Mouse (Mus musculus) olfactory bulb, adult 2 months (tissue): ENCODE results near the gene Cdv3. TPM values are rescaled to one million over a fixed set of nuclear protein-coding genes. Genes with fewer than 3 reads are reported as not detected.
A peak's percentile ranks its signal among the peaks of the same experiment; 100 is the strongest.

Experiments used
- H3K27ac ChIP-seq: fragments of 200-500 bp; 2 replicates; pipeline ENCODE4 v1.5.1; 2012; ENCODE audit warnings: low read depth, low read length; ENCODE audit not compliant: insufficient read depth
- H3K4me1 ChIP-seq: fragments of 200-500 bp; 2 replicates; pipeline ENCODE4 v1.6.1; 2012; ENCODE audit warnings: low read length; ENCODE audit not compliant: control insufficient read depth, insufficient read depth
- H3K4me3 ChIP-seq: fragments of 200-500 bp; 2 replicates; pipeline ENCODE4 v1.5.1; 2012; ENCODE audit warnings: mild to moderate bottlenecking, low read depth, low read length, moderate library complexity; ENCODE audit not compliant: insufficient read depth
- CTCF ChIP-seq: fragments of 200-500 bp; IDR thresholded peaks from 2 replicates; pipeline ENCODE4 v1.5.1; 2012; ENCODE audit warnings: low read depth, mild to moderate bottlenecking, low read length, moderate library complexity; ENCODE audit not compliant: insufficient read depth
- POLR2A ChIP-seq: fragments of 200-500 bp; IDR thresholded peaks from 2 replicates; pipeline ENCODE4 v1.6.1; 2012; ENCODE audit warnings: mild to moderate bottlenecking, low read depth, low read length, moderate library complexity; ENCODE audit not compliant: insufficient read depth
- WGBS: fragments of 180-500 bp; shearing (Covaris S2); methylation state at CpG from one replicate; pipeline ENCODE4 v1.1.7; 2018; 5-methylcytosine and 5-hydroxymethylcytosine counted together
- polyA plus RNA-seq: library from polyadenylated mRNA; stranded (reverse); fragments of >200 nt; gene quantifications from 2 replicates; pipeline ENCODE4 v1.2.4, GENCODE M21; 2012; ENCODE audit warnings: low replicate concordance; ENCODE audit not compliant: missing spikeins, insufficient read depth, insufficient read length

The Cdv3 gene
- polyA plus RNA-seq = 81.3 TPM in 1 of 2 replicates, not detected in the other

- Histone ChIP-seq H3K27ac (peak within 1 kb of the TSS; percentile 92), H3K4me3 (peak within 1 kb of the TSS; percentile 93), H3K4me1 (peaks cover 11% of the 10 kb centered on the region)
- TF ChIP-seq CTCF = no peak
- TF ChIP-seq POLR2A = peak; percentile 30; the same call in 1 of the 2 replicates
- 2% methylated on average over 79 of the region's 95 CpGs for WGBS
Observed at GRCm38 (mm10) chr9:103365290-103366247, at the start of gene Cdv3. Gene Cdv3 (minus strand): TSS chr9:103365840.

- peaks cover 5% of the 10 kb centered on the region; the same call in 1 of the 2 replicates for H3K4me1 ChIP-seq
- no peak overlapping the region for H3K27ac ChIP-seq
- H3K4me3 ChIP-seq = no peak overlapping the region
- TF ChIP-seq POLR2A = no peak
- no peak for TF ChIP-seq CTCF
- WGBS = 51% methylated on average over 9 of the region's 9 CpGs
Observed at GRCm38 (mm10) chr9:103413457-103413856, 47.8 kb upstream of the Cdv3 start.

GRCm38 (mm10) chr9:103409119-103409518, 43.5 kb upstream of the Cdv3 start:
- no peak for TF ChIP-seq CTCF
- no peak for TF ChIP-seq POLR2A
- Histone ChIP-seq H3K27ac (no peak overlapping the region), H3K4me1 (peaks cover 5% of the 10 kb centered on the region; the same call in 1 of the 2 replicates), H3K4me3 (no peak overlapping the region)
- WGBS = 34% methylated on average over 2 of the region's 2 CpGs

GRCm38 (mm10) chr9:103408136-103408777, 42.6 kb upstream of the Cdv3 start:
- H3K27ac ChIP-seq = no peak overlapping the region
- WGBS = 30% methylated on average over 4 of the region's 4 CpGs
- peaks cover 5% of the 10 kb centered on the region; the same call in 1 of the 2 replicates for H3K4me1 ChIP-seq
- no peak overlapping the region for H3K4me3 ChIP-seq
- TF ChIP-seq POLR2A (no peak), CTCF (no peak)

- TF ChIP-seq CTCF = no peak
- TF ChIP-seq POLR2A = no peak
- Histone ChIP-seq H3K4me3 (no peak overlapping the region), H3K27ac (no peak overlapping the region), H3K4me1 (peaks cover 2% of the 10 kb centered on the region)
- 67% methylated on average over 4 of the region's 4 CpGs for WGBS
Observed at GRCm38 (mm10) chr9:103403331-103403973, 37.8 kb upstream of the Cdv3 start.

- no peak overlapping the region for H3K27ac ChIP-seq
- H3K4me3 ChIP-seq = no peak overlapping the region
- WGBS = 27% methylated on average over 21 of the region's 21 CpGs
Observed at GRCm38 (mm10) chr9:103398509-103399157, 33.0 kb upstream of the Cdv3 start.

GRCm38 (mm10) chr9:103393256-103393655, 27.6 kb upstream of the Cdv3 start:
- no peak for TF ChIP-seq CTCF
- no peak for TF ChIP-seq POLR2A
- H3K4me1 ChIP-seq = no peaks in the 10 kb centered on the region
- H3K4me3 ChIP-seq = no peak overlapping the region
- no peak overlapping the region for H3K27ac ChIP-seq
- WGBS = 94% methylated on average over 11 of the region's 11 CpGs

More at GRCm38 (mm10) chr9:103398509-103399157, 33.0 kb upstream of the Cdv3 start:
- TF ChIP-seq CTCF = no peak
- TF ChIP-seq POLR2A = no peak
- H3K4me1 ChIP-seq = peaks cover 2% of the 10 kb centered on the region; the same call in 1 of the 2 replicates

GRCm38 (mm10) chr9:103391796-103392372, 26.2 kb upstream of the Cdv3 start:
- WGBS = 88% methylated on average over 6 of the region's 6 CpGs
- TF ChIP-seq POLR2A (no peak), CTCF (no peak)
- Histone ChIP-seq H3K4me3 (no peak overlapping the region), H3K4me1 (peaks cover 6% of the 10 kb centered on the region; the same call in 1 of the 2 replicates), H3K27ac (no peak overlapping the region)
